Mouse (Mus musculus) midbrain, embryonic 12.5 days (tissue): Measurements from ENCODE around the gene Samd4. TPM values are rescaled to one million over a fixed set of nuclear protein-coding genes. Genes with fewer than 3 reads are reported as not detected.
A peak's percentile ranks its signal among the peaks of the same experiment; 100 is the strongest.

ENCODE experiments used
- ATAC-seq: fragments of 200-750 bp; cut with Nextera tagmentation; 2 replicates; pipeline ENCODE4 v1.8.0; 2017; ENCODE audit warnings: low read depth, moderate TSS enrichment, moderate library complexity; ENCODE audit not compliant: low FRiP score
- H3K27ac ChIP-seq: fragments of 300-500 bp; sonication (generic); replicated peaks from 2 replicates; pipeline ENCODE4 v1.5.1; 2016; ENCODE audit warnings: mild to moderate bottlenecking
- H3K27me3 ChIP-seq: fragments of 300-500 bp; sonication (generic); 2 replicates; pipeline ENCODE4 v1.6.1; 2016; ENCODE audit warnings: mild to moderate bottlenecking
- H3K36me3 ChIP-seq: fragments of 300-500 bp; sonication (generic); 2 replicates; pipeline ENCODE4 v1.6.1; 2016
- H3K4me1 ChIP-seq: fragments of 300-500 bp; sonication (generic); 2 replicates; pipeline ENCODE4 v1.6.1; 2016
- H3K4me2 ChIP-seq: fragments of 300-500 bp; sonication (generic); replicated peaks from 2 replicates; pipeline ENCODE4 v1.6.1; 2016; ENCODE audit warnings: mild to moderate bottlenecking, moderate library complexity
- H3K4me3 ChIP-seq: fragments of 300-500 bp; sonication (generic); 2 replicates; pipeline ENCODE4 v1.5.1; 2016; ENCODE audit warnings: mild to moderate bottlenecking
- H3K9ac ChIP-seq: fragments of 300-500 bp; sonication (generic); replicated peaks from 2 replicates; pipeline ENCODE4 v1.6.1; 2016; ENCODE audit warnings: mild to moderate bottlenecking, moderate library complexity
- H3K9me3 ChIP-seq: fragments of 300-500 bp; sonication (generic); 2 replicates; pipeline ENCODE4 v1.6.1; 2016; ENCODE audit warnings: mild to moderate bottlenecking
- WGBS: fragments of 180-500 bp; shearing (Covaris S2); methylation state at CpG from one replicate; pipeline ENCODE4 v1.1.7; 2016; 5-methylcytosine and 5-hydroxymethylcytosine counted together
- polyA plus RNA-seq: library from polyadenylated mRNA; unstranded; fragments of >200 nt; fragmentation: Nextera tagmentation; extraction: Ambion mirVana; gene quantifications from 2 replicates; pipeline ENCODE4 v1.2.1, GENCODE M21; 2016

Gene Samd4
- polyA plus RNA-seq, 1 experiment from 2014 or later, result 7.3 TPM

DNA sequence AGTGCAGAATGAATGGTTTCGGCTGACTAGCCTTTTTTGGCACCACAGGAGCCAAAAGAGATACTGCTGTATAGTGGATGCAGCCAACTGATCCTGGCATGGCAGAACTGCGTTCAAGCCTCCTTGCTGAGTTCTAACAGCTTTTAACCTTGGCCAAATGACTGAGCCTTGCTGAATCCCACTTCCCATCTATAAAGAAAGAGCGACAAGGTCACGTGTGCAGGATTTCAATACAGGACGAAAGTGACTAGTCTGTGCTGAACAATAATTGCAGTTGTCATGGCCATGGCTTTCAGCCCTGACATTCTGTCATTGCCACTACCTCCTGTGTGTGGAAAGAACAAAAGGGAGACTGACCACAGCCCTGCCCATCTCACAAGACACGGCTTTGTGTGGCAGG, 99.5 kb downstream of the Samd4 start:
- 68% methylated on average over 6 of the region's 6 CpGs for WGBS
- no peaks in the 10 kb centered on the region for H3K36me3 ChIP-seq
- no peak overlapping the region for H3K4me3 ChIP-seq
- H3K4me1 ChIP-seq, result peaks cover 12% of the 10 kb centered on the region
- no peak overlapping the region for H3K4me2 ChIP-seq
- H3K9ac ChIP-seq, result no peak overlapping the region
- H3K27ac ChIP-seq, result no peak overlapping the region
- no peaks in the 10 kb centered on the region for H3K9me3 ChIP-seq
- H3K27me3 ChIP-seq, result no peaks in the 10 kb centered on the region
- no peak for ATAC-seq

DNA sequence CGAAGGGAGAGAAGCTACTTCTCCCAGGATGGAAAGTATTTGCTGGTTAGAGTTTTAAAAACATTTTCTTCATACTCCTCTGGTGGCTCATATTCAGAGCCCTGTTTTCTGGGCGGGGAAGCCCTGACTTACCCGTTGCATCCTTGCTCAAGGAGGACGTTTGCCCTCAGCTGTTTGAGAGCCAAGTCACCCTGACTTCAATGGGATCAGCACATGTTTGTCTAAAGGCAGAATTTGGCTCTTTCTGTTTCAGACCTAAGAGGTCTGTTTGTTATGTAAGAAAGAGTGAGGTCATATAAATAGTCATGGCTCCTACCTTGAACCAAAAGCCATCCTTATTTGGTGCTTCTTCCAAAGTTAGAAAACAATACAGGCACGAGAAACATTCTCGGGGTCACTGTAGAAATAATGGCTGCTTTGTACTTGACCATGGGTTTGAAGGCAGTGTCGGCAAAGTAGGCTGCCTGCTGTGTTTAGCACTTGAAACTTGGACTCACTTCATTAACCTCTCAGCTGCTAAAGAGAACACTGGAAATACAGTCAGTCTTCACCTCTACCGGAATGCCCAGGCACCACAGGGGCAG, 102.0 kb downstream of the Samd4 start:
- no peaks in the 10 kb centered on the region for H3K36me3 ChIP-seq
- no peaks in the 10 kb centered on the region for H3K27me3 ChIP-seq
- 71% methylated on average over 8 of the region's 8 CpGs for WGBS
- no peak overlapping the region for H3K4me2 ChIP-seq
- H3K9ac ChIP-seq, result no peak overlapping the region
- peaks cover 14% of the 10 kb centered on the region for H3K4me1 ChIP-seq
- H3K9me3 ChIP-seq, result no peaks in the 10 kb centered on the region
- no peak overlapping the region for H3K4me3 ChIP-seq
- H3K27ac ChIP-seq, result no peak overlapping the region
- ATAC-seq, result no peak

DNA sequence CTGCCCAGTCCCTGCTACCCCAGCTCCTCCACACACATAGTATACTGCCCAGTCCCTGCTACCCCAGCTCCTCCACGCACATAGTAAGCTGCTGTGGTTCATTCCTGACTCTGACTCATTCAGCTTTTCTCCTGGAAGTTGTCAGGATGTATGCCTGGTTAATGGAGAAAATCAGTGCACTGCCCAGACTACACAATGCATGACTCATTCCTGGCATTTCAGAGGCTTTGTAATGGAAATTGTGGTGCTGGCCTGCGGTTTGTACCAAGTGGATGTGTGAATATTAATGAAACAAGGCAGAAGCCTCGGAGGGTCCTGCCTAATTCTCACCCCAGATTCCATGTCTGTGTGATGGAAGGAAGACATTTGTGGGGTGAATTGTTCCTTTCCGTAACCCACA, 107.0 kb downstream of the Samd4 start:
- peak overlapping the region; percentile 60 for H3K27ac ChIP-seq

DNA sequence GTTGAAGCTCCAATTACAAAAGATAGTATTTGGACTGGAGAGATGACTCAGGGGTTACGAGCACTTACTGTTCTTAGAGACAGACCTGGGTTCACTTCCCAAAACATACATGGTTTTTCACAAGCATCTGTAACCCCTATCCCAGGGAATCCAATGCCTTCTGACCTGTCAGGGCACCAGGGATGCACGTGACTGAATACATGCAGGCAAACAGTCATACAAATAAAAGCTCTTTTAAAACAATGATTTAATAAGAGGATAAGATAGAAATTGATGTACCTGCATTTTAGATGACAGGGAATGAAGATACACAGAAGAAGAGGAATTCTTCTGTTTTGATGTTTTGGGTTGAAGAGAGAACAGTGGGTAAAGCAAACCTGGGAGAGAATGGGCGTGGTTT, 107.8 kb downstream of the Samd4 start:
- H3K27ac ChIP-seq, result no peak overlapping the region
- H3K9me3 ChIP-seq, result no peaks in the 10 kb centered on the region
- no peaks in the 10 kb centered on the region for H3K36me3 ChIP-seq
- 86% methylated on average over 3 of the region's 3 CpGs for WGBS
- H3K4me2 ChIP-seq, result no peak overlapping the region
- H3K4me1 ChIP-seq, result peaks cover 17% of the 10 kb centered on the region
- H3K9ac ChIP-seq, result no peak overlapping the region
- ATAC-seq, result no peak
- H3K4me3 ChIP-seq, result no peak overlapping the region
- H3K27me3 ChIP-seq, result no peaks in the 10 kb centered on the region

More for the DNA sequence above, 107.0 kb downstream of the Samd4 start:
- Histone ChIP-seq H3K9me3 (no peaks in the 10 kb centered on the region), H3K4me2 (0 out of 2 replicates have a peak overlapping the region, but pooled peaks have one; percentile 10), H3K4me1 (peaks cover 19% of the 10 kb centered on the region), H3K27me3 (no peaks in the 10 kb centered on the region), H3K9ac (no peak overlapping the region), H3K4me3 (no peak overlapping the region), H3K36me3 (no peaks in the 10 kb centered on the region)
- peak; percentile 85 for ATAC-seq
- WGBS, result 13% methylated on average over 4 of the region's 4 CpGs

DNA sequence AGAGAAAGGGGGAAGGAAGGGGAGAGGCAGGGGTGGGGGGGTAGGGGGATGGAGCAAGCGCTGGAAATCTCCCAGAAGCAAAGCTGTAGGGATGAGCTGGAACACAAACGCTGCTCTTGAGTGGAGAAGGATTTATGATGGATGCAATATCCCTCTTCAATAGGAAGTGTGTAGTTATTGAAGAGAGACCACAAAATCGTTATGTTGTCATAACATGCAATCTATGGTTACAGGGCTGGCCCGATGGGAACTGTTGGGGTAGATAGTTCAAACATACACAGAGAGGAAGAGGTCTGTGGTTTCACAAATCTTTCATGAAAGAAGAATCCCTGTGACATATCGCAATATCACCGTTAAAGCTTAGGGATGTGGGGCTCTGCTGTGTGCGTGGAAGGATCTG, 112.0 kb downstream of the Samd4 start:
- no peak overlapping the region for H3K4me3 ChIP-seq
- H3K27ac ChIP-seq, result no peak overlapping the region
- H3K27me3 ChIP-seq, result no peaks in the 10 kb centered on the region
- no peaks in the 10 kb centered on the region for H3K36me3 ChIP-seq
- H3K4me2 ChIP-seq, result no peak overlapping the region
- no peaks in the 10 kb centered on the region for H3K9me3 ChIP-seq
- no peak overlapping the region for H3K9ac ChIP-seq
- peaks cover 15% of the 10 kb centered on the region for H3K4me1 ChIP-seq
- WGBS, result 90% methylated on average over 7 of the region's 7 CpGs
- ATAC-seq, result no peak

DNA sequence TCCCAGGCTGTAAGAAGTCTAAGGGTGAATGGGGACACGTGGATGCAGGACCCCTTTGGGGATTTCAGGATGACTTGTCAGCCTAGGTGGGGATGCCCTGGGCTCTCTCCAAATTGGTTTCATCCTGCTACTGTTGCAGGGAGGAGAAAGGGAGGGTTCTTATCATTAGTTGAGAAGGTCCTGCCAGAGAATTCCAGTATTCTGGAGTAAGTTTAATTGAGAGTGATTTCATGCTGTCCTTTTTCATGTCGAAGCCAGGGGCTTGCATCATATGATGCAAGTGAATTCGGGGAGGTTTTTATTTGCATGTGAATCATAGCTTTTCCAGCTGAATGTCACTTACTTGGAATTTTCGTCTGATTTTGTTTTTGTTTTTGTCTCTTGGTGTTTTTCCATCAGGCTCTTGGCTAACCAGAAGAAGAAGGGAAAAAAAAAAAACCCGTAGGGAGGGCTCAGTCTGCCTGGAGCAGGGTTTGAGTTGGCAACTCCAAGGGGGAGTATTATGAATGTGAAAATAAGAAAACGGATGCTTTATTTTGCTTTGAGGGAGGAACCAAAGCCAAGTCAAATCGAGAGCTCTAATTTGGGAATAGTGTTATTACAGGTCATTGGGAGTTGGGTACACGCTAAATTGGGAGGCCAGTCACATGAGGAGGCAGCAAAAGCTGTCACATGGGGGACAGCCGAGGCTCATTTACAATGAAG, 116.8 kb downstream of the Samd4 start:
- H3K9me3 ChIP-seq, result no peaks in the 10 kb centered on the region
- no peak overlapping the region for H3K4me3 ChIP-seq
- H3K27ac ChIP-seq, result no peak overlapping the region
- no peaks in the 10 kb centered on the region for H3K27me3 ChIP-seq
- H3K9ac ChIP-seq, result no peak overlapping the region
- 69% methylated on average over 9 of the region's 9 CpGs for WGBS
- no peak for ATAC-seq
- no peak overlapping the region for H3K4me2 ChIP-seq
- H3K36me3 ChIP-seq, result no peaks in the 10 kb centered on the region
- H3K4me1 ChIP-seq, result peaks cover 4% of the 10 kb centered on the region; the same call in 1 of the 2 replicates

DNA sequence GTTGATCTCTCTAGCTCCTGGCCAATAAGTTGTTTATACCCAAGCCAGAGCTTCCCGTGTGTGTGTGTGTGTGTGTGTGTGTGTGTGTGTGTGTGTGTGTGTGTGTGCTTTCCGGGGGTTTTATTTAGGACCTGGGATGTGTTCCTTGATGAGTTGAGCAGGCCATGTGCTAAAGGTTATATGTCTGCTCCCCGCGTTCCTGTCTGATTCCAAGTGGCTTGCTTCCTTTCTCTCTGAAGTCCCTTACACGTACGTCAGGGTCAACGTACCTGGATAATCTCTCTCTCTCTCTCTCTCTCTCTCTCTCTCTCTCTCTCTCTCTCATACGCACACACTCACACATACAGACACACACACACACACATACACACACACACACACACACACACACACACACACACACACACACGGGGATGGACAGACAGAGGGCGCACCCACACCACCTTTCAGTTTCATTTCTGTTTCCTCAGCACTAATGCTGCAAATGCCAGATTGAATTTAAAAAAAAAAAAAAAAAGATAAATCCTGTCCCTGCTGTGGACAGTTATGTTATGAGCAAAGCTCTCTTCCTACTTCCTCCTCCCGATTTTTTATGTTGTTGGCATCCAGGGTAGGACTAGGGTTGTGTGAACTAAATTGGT, 117.6 kb downstream of the Samd4 start:
- H3K9ac ChIP-seq, result no peak overlapping the region
- no peaks in the 10 kb centered on the region for H3K9me3 ChIP-seq
- no peak overlapping the region for H3K4me2 ChIP-seq
- H3K27me3 ChIP-seq, result no peaks in the 10 kb centered on the region
- H3K4me1 ChIP-seq, result peaks cover 4% of the 10 kb centered on the region; the same call in 1 of the 2 replicates
- no peak for ATAC-seq
- H3K27ac ChIP-seq, result no peak overlapping the region
- 81% methylated on average over 8 of the region's 11 CpGs for WGBS
- H3K36me3 ChIP-seq, result no peaks in the 10 kb centered on the region
- H3K4me3 ChIP-seq, result no peak overlapping the region

DNA sequence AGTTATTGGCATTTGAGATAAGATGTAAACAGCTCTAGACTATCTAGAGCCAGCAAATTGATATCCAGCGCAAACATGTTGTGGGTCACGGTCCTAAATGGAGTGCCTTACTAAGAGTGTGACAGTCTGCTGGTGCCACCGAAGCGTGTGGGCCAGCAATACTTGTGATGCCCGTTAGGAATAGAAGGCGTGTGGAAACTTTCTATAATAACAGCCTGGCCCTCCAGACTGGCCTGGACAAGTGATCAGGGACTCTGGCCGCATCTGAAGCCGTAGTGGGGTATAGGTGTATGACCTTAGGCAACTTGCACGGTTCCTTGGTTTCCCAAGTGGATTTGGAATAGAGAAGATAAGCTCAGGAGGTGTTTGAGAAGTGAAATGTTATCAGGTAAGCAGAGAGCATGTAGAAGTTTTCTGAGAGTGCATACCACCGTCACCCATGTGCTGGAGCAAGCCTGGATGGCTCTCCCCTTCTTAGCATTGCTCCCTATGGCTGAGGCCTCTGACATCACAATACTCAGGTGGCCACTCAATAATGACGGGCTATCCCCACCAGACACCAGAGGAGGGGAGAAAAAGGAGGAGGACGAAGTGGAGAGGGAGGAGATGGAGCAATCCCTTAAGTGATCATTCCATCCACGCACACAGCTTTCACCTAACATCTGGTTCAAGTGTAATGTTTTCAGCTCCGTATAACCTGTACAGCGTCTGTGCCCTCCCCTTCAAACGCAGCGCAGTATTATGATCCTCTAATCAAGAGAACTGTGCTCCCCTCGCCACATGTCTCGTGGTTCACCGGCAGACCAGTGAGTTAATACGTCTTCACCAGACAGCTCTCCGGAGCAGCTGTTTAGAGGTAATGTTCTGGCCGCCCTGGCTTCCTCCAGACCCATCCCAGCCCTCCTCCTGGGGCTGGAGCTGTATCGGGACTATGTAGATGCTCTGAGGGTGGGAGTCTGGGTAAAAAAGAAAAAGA, 118.4 kb downstream of the Samd4 start:
- H3K4me1 ChIP-seq, result peaks cover 4% of the 10 kb centered on the region; the same call in 1 of the 2 replicates
- H3K9ac ChIP-seq, result no peak overlapping the region
- no peaks in the 10 kb centered on the region for H3K9me3 ChIP-seq
- no peak for ATAC-seq
- WGBS, result 79% methylated on average over 24 of the region's 24 CpGs
- H3K27me3 ChIP-seq, result no peaks in the 10 kb centered on the region
- H3K27ac ChIP-seq, result no peak overlapping the region
- no peak overlapping the region for H3K4me3 ChIP-seq
- no peak overlapping the region for H3K4me2 ChIP-seq
- no peaks in the 10 kb centered on the region for H3K36me3 ChIP-seq

DNA sequence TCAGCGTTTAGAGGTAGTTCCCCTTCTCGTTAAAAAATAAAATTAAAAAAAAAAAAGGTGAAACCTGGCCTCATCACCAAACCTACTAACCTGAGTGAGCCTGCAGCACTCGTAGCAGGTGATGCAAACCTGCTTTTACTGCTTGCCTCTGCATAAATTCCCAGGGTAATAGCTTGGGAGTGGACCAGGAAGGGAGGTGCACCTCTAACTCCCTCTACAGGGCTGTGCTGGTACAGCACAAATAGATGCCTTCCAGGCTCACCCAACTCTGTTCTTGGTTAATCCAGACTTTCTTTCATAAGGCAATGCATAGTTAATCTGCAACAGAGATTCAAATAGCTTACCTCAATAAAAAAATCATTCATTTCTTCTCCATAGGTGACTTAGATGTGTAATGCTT, 121.5 kb downstream of the Samd4 start:
- Histone ChIP-seq H3K9ac (no peak overlapping the region), H3K4me1 (peaks cover 4% of the 10 kb centered on the region; the same call in 1 of the 2 replicates), H3K27ac (no peak overlapping the region), H3K4me2 (no peak overlapping the region), H3K36me3 (no peaks in the 10 kb centered on the region), H3K4me3 (no peak overlapping the region), H3K27me3 (no peaks in the 10 kb centered on the region), H3K9me3 (no peaks in the 10 kb centered on the region)
- no peak for ATAC-seq
- WGBS, result 34% methylated on average over 3 of the region's 3 CpGs

DNA sequence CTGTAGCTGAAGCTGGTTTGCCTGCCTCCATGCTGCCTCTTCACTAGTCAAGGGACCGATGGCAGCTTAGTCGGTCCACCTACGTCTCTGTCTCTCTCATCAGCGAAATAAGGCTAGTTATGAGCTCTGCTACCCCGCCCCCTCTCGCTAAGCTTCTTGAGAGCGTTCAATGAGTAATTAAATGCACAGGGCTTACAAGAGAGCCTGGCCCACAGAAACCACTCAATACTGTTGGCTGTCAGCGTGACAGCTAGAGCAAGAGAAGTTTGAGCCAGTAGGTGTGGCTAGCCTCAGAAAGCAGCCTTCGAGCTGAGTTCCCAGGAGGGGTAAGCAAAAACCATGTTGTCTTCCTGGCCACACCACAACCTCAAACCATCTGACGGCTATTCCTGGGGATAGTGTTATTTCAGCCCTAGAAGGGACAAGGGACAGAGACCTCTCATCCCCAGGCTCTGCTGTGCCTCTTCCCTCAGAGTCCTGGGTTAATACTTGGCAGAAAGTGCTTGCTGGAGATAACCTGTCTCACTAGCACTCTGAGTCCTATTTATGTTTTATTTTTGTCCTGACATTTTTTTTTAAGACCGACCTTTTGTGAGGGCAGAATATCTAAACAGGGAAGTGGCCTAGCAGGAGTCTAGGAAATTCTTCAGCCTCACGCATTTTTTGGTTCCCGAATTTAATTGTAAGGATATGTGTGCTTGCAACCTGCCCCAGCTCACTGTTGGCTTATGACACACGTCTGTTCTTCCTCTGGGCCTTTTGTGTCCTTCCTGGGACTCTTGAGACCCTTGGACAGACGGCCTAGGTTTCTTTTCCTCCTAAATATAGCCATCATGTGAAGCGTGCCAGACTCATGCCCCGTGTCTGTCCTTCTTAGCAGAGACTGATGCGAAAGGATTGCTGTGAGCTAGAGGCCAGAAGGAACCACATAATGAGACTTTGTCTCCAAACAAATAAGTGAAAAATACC, 128.8 kb downstream of the Samd4 start:
- Histone ChIP-seq H3K27ac (no peak overlapping the region), H3K27me3 (no peaks in the 10 kb centered on the region), H3K36me3 (no peaks in the 10 kb centered on the region), H3K4me3 (no peak overlapping the region), H3K4me1 (peaks cover 12% of the 10 kb centered on the region), H3K9ac (no peak overlapping the region), H3K9me3 (no peaks in the 10 kb centered on the region), H3K4me2 (no peak overlapping the region; the same call in 1 of the 2 replicates)
- WGBS, result 56% methylated on average over 18 of the region's 18 CpGs
- ATAC-seq, result peak; percentile 82

DNA sequence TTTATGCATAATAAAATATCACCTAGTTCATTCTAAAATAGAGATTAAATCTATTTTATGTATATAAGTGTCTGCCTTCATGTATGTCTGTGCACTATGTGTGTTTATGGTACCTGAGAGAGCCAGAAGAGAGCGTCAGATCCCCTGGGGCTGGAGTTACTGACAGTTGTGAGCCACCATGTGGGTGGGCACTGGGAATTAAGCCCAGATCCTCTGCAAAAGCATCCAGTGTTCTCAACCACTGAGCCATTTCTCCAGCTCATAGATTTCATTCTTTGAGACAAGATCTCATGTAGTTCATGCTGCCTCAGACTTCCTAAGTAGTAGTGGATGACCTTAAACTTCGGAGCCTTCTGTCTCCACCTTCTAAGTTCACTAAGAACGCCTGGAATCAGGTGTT, 133.0 kb downstream of the Samd4 start:
- Histone ChIP-seq H3K27ac (no peak overlapping the region), H3K9ac (no peak overlapping the region), H3K9me3 (no peaks in the 10 kb centered on the region), H3K36me3 (no peaks in the 10 kb centered on the region), H3K27me3 (no peaks in the 10 kb centered on the region), H3K4me3 (no peak overlapping the region), H3K4me1 (peaks cover 12% of the 10 kb centered on the region), H3K4me2 (no peak overlapping the region)
- ATAC-seq, result no peak
- WGBS, result 90% methylated on average over 3 of the region's 3 CpGs
